Mouse (Mus musculus): ENCODE measurements around the gene Fam72a.

Gene Fam72a

GRCm38 (mm10) chr1:131527281-131528080 lies at the start of gene Fam72a, which contains the start of gene Srgap2:
Fam72a (plus strand) TSS chr1:131527903.
Srgap2 (minus strand) TSS chr1:131527352.
- peak; percentile 99 for DNase-seq

GRCm38 (mm10) chr1:131478770-131479305 lies 48.9 kb upstream of the Fam72a start:
- no peak for DNase-seq

GRCm38 (mm10) chr1:131481391-131481790 lies 46.3 kb upstream of the Fam72a start:
- DNase-seq = no peak

GRCm38 (mm10) chr1:131482242-131482641 lies 45.5 kb upstream of the Fam72a start:
- no peak for DNase-seq

- DNase-seq = no peak
These were observed 41.4 kb upstream of the Fam72a start for GRCm38 (mm10) chr1:131486094-131486850.

GRCm38 (mm10) chr1:131489312-131489711 lies 38.4 kb upstream of the Fam72a start:
- DNase-seq = no peak

- DNase-seq = no peak
These were observed 36.1 kb upstream of the Fam72a start for GRCm38 (mm10) chr1:131491579-131491978.

- DNase-seq = no peak
These were observed 35.3 kb upstream of the Fam72a start for GRCm38 (mm10) chr1:131492360-131492759.

- no peak for DNase-seq
These were observed 33.5 kb upstream of the Fam72a start for GRCm38 (mm10) chr1:131493966-131494898.

- DNase-seq = no peak
These were observed 29.5 kb upstream of the Fam72a start for GRCm38 (mm10) chr1:131498231-131498630.

GRCm38 (mm10) chr1:131501681-131502080 lies 26.0 kb upstream of the Fam72a start:
- no peak for DNase-seq

GRCm38 (mm10) chr1:131511131-131511530 lies 16.6 kb upstream of the Fam72a start:
- no peak for DNase-seq

GRCm38 (mm10) chr1:131511661-131512500 lies 15.8 kb upstream of the Fam72a start:
- DNase-seq = no peak

GRCm38 (mm10) chr1:131513136-131513535 lies 14.6 kb upstream of the Fam72a start:
- no peak for DNase-seq

- no peak for DNase-seq
These were observed 13.5 kb upstream of the Fam72a start for GRCm38 (mm10) chr1:131514197-131514596.

GRCm38 (mm10) chr1:131516588-131516987 lies 11.1 kb upstream of the Fam72a start:
- DNase-seq = no peak

GRCm38 (mm10) chr1:131523794-131524193 lies 3.9 kb upstream of the Fam72a start:
- no peak for DNase-seq

GRCm38 (mm10) chr1:131525101-131525585 lies 2.6 kb upstream of the Fam72a start:
- peak; percentile 32 for DNase-seq

GRCm38 (mm10) chr1:131525586-131526271 lies 2.0 kb upstream of the Fam72a start:
- DNase-seq = peak; percentile 56

GRCm38 (mm10) chr1:131526371-131527270 lies 1.1 kb upstream of the Fam72a start:
- peak; percentile 75 for DNase-seq

Measured in kidney, adult 18-20 months (tissue).